Mouse (Mus musculus) megakaryocyte, embryonic 14.5 days (primary cell): ENCODE data around the gene Kcna5.

Experiments used
- FLI1 ChIP-seq: IDR thresholded peaks from 2 replicates; pipeline ENCODE4 v1.6.1; 2012; ENCODE audit warnings: low read length, inconsistent platforms, mixed read lengths
- GATA1 ChIP-seq: IDR thresholded peaks from 3 replicates; pipeline ENCODE4 v1.6.1; 2012; ENCODE audit warnings: mixed read lengths, low read length, inconsistent platforms, borderline replicate concordance

GRCm38 (mm10) chr6:126500088-126500487 is 35.1 kb downstream of the Kcna5 start:
- TF ChIP-seq GATA1 (no peak), FLI1 (no peak)
